Mouse (Mus musculus): ENCODE measurements around the gene Ascc1.
"Not testable (repeated sequence)": the region's sequence is repeated elsewhere in the genome, so short reads cannot be mapped to it uniquely, and the experiment has no call there.

Gene Ascc1

DNA sequence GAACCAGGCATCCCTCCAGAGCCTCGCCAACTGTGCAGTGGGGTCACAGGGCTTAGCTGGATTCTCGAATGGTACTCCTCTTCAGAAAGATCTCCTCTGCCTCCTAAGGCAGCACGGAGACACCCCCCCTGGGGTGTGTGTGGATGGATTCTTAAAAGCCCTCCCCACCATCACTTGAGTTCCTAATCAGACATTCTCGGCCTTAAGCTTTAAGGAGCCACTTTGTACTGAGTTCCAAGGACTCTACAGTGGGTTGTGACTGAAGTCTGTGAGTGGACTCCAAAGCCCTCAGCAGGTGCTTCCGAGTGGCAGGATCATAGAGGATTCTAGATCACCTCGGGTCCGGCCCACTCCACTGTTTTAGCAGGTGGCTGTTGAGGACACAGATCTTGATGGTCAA, 115.9 kb downstream of the Ascc1 start:
- no peak for DNase-seq

DNA sequence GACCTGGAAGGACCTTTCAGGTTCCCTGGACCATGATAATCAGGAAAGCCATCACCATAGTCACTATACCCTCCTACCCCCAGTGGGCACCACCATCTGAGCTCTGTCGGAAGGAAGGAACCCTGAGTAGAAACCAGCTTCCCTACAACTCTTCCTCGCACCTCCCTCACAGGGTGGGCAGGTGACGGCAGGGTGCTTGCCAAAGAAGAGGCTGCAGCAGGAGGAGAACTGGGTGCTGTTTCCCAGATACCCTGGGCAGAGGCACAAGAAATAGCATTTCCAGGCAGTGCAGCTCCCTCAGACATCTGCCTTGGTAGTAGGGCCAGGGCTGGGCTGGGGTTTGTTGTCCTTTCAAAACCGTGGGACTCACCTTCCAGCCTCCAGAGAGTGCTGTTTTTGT, 118.0 kb downstream of the Ascc1 start:
- no peak for DNase-seq

DNA sequence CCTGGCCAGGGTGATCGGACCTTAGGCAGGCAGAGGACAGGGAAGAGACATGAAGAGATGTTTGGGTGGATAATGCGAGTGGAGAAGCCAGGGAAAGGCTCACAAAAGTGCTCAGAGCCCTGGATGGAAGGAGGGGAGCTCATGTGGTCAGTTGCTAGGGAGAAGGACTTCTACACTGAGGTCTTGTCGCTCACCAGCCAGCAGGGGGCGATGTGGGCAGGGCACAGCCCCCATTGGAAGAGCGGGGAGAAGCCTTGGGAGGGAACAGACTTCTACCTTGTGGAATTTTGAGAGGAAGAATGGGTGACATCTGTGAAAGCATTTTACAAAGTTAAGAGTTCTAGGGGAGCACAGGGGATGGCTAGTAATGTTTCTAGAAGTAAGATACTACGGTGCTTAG, 121.5 kb downstream of the Ascc1 start:
- no peak for DNase-seq

DNA sequence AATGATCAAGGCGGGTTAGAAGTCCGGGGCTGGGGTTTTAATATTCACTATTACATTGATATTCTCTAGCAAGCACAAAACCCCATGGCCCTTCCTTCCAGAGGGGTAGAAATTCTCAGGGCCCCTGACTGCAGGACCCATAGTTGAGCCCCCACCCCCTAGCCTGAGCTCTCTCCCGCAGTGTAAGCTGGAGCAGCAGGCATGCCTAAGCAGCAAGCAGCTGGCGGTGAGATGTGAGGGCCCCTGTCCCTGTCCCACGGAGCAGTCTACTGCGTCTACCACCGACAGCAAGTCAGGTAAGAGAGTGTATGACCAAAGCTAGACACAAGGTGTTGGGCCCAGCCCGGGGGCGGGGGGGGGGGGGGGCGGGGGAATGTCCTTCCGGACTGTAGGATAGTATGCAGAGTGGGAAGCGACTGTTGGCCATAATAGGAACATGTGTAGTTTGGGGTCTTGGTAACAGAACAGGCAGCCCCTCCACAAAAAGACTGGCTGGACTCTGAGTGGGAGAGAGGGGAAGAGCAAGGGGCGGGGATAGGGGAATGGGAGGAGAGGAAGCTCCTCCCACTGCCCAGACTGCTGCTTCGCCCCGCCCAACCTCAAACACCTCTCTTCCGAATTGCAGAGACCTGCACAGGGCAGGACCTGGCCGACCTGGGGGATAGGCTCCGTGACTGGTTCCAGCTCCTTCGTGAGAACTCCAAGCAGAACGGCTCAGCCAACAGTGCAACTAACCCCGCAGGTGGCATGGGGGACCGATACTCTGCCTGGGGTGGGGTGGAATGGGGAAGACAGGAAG, 123.1 kb downstream of the Ascc1 start:
- no peak for DNase-seq

DNA sequence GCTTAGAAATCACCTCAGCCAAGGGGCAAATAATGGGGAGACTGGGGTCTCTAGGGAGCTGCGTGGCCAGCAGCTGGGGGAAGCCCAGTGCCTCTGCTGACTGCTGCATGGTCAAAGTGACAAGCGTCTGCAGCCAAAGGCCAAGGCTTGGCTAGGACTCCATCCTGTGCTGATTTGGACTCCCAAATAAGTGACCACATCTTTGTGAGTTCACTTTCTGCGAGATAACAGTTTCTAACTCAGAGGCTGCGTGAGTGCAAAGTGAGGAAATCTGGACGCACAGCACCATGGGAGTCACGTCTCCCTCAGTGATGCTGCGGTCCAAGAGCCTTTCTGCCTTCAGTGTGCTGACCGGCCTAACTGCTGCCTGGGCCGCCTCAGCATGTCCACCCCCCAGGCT, 125.7 kb downstream of the Ascc1 start:
- DNase-seq, result no peak

DNA sequence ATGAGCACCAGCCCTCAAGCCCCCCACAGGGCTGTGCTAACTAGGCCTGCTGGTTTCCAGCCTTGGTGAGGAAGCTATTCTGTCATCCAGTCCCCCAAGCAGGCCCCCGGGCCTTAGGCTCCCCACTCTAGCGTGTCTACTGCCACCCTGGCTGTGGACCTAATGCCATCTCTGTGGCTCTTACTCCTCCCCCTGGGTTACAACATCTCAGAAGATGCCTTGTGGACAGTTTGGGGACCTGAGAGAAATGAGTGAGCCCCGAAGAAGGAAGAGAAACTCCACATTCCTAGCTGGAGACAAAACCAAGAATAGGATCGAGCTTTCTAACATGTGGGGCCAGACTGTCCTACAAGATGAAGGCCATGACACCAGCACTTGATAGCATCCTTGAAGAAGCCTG, 127.9 kb downstream of the Ascc1 start:
- DNase-seq, result no peak

DNA sequence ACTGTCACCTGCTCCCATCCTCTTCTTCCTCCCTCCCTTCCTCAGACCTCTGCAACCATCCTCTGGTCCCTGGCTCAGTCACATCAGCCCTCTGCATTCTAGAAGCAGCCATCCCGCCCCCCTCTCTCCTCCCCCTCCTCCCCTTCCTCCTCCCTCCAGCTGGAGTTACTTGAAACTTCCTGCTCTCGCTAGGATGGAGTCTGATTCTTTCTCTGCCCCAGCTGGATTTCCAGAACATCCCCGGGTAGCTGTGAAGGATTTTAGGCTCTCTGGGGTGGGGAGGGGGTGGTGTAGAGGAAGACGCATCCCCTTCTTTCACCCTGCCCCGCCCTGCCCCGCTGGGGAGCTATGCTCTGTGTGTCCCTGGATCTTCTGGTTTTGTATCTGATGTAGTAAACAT, 130.9 kb downstream of the Ascc1 start:
- DNase-seq, result no peak

DNA sequence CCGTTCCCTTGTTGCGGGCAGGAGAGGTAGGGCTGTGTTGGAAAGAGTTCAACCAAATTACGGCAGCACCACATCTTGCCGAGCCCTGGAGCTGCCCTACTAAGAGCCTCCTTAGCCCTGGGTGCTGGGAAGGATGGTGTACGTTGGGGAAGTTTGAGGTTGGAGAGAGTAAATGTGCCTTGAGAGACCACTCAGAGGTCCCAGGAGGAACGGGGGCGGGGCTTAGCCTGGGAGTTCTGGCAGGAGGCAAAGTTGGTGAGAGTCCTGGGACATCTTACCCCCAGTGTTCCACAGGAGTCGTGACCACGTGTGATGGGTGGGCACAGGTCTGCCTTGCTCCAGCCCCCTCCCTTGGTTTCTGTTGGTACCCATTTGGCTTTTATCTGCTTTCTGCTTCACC, 131.6 kb downstream of the Ascc1 start:
- no peak for DNase-seq

DNA sequence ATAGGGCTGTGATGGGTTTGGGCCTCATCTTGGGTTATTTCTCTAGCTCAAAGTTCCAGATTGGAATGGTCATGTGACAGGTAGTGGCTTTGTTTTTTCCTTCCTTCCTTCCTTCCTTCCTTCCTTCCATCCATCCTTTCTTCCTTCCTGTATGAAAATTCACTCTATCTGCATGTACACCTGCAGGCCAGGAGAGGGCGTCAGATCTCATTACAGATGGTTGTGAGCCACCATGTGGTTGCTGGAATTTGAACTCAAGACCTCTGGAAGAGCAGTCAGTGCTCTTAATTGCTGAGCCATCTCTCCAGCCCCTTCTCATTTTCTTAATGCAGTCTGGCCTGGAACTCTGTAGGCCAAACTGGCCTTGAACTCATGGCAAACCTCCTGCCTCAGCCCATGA, 133.4 kb downstream of the Ascc1 start:
- not testable (repeated sequence) for DNase-seq

DNA sequence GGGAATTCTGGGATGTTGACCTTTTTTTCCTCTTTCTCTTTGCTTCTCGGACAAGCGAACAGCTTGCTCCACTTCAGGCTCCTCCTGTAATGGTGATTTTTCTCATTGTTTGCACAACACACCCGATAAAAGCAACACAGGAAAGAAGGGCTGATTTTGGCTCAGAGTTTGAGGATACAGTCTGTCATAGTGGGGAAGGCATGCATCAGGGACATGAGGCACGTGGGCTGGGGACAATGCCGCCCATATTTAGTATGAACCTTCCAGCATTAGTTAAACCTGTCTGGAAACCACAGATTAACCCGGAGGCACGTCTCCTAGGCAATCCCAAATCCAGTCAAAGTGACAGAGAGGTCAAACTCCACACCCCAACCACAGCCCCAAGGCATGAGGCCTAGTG, 134.3 kb downstream of the Ascc1 start:
- no peak for DNase-seq

DNA sequence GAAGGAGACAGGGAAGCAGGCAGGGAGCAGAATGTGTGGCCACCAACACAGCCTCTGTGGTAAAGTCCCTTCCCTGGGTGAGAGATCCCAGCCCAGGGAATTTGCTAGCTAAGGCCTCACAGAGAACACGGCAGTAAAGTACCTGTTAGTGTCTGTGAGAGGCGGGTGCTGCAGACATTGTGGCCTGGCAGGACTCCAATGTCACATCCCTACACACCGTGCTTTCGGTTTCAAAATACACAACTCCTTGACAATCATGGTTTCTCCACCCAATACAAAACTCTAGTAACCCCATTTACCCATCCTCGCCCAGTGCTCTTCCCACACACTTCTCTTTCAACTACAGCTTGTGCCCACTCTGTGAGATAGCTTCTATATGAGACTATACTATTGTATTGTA, 136.1 kb downstream of the Ascc1 start:
- no peak for DNase-seq

DNA sequence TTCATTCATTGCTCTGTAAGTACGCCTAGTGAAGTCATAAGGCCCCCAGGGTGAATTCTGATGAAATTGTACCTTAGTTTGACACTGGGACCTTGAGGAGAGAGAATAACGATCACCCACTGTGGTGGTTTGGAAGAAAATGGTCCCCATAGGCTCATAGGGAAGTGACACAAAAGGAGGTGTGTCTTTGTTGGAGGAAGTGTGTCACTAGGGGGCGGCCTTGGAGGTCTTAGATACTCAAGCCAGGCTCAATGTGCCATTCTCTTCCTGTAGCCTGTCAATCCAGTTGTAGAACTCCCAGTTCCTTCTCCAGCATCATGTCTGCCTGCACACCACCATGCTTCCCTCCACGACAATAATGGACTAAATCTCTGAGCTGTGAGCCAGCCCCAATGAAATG, 138.1 kb downstream of the Ascc1 start:
- no peak for DNase-seq

DNA sequence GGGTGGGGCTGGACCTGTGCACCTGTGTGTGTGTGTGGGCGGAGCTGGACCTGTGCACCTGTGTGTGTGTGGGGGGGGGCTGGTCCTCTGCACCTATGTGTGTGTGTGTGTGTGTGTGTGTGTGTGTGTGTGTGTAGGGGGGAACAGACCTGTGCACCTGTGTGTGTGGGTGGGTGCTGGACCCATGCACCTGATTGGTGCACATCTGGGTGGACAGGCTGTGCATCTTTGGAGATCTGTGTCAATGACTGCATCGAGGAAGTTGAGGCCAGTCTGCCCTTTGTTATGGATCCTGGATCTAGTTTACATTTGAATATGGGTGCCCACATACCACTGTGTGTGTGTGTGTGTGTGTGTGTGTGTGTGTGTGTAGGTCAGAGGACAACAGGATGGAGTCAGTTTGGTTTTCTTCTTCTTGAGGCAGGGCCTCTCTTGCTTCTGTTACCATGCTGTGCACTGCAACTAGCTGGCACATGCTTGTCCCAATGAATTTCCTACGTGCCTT, 139.1 kb downstream of the Ascc1 start:
- DNase-seq, result no peak

DNA sequence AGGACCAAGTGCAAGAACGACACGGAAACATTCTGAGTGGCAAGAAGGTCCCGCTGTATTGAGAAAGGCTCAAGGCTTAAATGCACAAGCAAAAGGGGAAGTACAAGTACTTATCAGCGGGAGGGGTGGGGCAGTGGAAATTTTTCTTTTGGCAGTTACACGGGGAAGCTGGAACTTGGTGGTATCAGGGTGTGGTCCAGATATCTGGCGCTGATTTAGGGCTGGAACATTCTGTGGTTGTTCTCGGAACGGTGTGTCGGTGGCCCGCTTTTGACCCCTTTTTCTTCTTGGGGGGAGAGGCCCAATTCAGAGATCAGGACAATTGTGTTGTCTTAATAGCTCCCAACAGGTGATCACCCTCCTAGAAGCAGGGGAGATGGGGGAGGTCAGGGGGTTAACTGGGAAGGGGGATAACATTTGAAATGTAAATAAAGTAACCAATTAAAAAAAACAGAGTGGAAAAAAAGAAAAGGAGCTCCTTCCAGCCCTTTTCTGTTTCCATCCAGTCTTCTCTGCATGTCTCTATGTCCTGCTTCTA, 145.0 kb downstream of the Ascc1 start:
- not testable (repeated sequence) for DNase-seq

DNA sequence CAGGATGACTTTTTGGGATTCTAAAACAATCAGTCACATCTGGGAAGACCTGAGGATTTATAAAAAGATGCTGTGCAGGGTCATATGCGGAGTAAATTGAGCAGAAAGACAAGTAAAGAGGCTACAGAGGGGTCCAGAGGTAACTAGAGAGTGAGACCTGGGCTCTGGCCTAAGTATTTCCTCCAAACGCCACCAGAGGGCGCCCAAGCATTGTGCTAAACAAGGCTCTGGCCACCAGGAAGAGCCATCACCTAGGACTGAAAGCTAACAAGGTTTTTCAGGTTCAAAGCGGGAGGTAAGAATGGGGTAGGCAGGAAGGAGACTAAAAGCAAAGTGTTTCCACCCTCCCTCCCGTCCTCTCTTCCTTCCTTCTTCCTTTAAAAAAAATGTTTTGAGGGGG, 145.5 kb downstream of the Ascc1 start:
- peak; percentile 77 for DNase-seq
